Mouse (Mus musculus) midbrain, embryonic 16.5 days (tissue): Measurements from ENCODE around the gene Slc22a5. TPM values are rescaled to one million over a fixed set of nuclear protein-coding genes. Genes with fewer than 3 reads are reported as not detected.

Experiments
- ATAC-seq: fragments of 200-750 bp; cut with Nextera tagmentation; 2 replicates; pipeline ENCODE4 v1.8.0; 2017; ENCODE audit warnings: moderate TSS enrichment
- H3K27ac ChIP-seq: fragments of 300-500 bp; sonication (generic); 2 replicates; pipeline ENCODE4 v1.5.1; 2014; ENCODE audit warnings: mild to moderate bottlenecking, low read length, mixed read lengths
- H3K27me3 ChIP-seq: fragments of 300-500 bp; sonication (generic); 2 replicates; pipeline ENCODE4 v1.6.1; 2014; ENCODE audit warnings: low read depth, low read length, mixed read lengths; ENCODE audit not compliant: control insufficient read depth, insufficient read depth
- H3K36me3 ChIP-seq: fragments of 300-500 bp; sonication (generic); 2 replicates; pipeline ENCODE4 v1.6.1; 2014; ENCODE audit warnings: mild to moderate bottlenecking, low read length, moderate library complexity, mixed read lengths; ENCODE audit not compliant: control insufficient read depth, insufficient read depth
- H3K4me1 ChIP-seq: fragments of 300-500 bp; sonication (generic); 2 replicates; pipeline ENCODE4 v1.6.1; 2014; ENCODE audit warnings: mild to moderate bottlenecking, low read length, mixed read lengths; ENCODE audit not compliant: control insufficient read depth, insufficient read depth
- H3K4me2 ChIP-seq: fragments of 300-500 bp; sonication (generic); 2 replicates; pipeline ENCODE4 v1.6.1; 2014; ENCODE audit warnings: mild to moderate bottlenecking, low read length, mixed read lengths
- H3K4me3 ChIP-seq: fragments of 300-500 bp; sonication (generic); 2 replicates; pipeline ENCODE4 v1.5.1; 2014; ENCODE audit warnings: low read depth, mild to moderate bottlenecking, low read length, moderate library complexity, mixed read lengths
- H3K9ac ChIP-seq: fragments of 300-500 bp; sonication (generic); 2 replicates; pipeline ENCODE4 v1.6.1; 2014; ENCODE audit warnings: low read depth, low read length, mixed read lengths
- H3K9me3 ChIP-seq: fragments of 300-500 bp; sonication (generic); replicated peaks from 2 replicates; pipeline ENCODE4 v1.6.1; 2014; ENCODE audit warnings: mild to moderate bottlenecking, low read length, mixed read lengths; ENCODE audit not compliant: control insufficient read depth, poor library complexity, severe bottlenecking
- WGBS: fragments of 180-500 bp; shearing (Covaris S2); extraction: QIAGEN DNeasy Blood & Tissue Kit; methylation state at CpG from one replicate; pipeline ENCODE4 v1.1.7; 2014; 5-methylcytosine and 5-hydroxymethylcytosine counted together
- polyA plus RNA-seq: library from polyadenylated mRNA; unstranded; fragments of >200 nt; fragmentation: Nextera tagmentation; extraction: Ambion mirVana; gene quantifications from 2 replicates; pipeline ENCODE4 v1.2.1, GENCODE M21; 2015

Gene Slc22a5
- polyA plus RNA-seq, 1 experiment from 2014 or later = 11.0 TPM

DNA sequence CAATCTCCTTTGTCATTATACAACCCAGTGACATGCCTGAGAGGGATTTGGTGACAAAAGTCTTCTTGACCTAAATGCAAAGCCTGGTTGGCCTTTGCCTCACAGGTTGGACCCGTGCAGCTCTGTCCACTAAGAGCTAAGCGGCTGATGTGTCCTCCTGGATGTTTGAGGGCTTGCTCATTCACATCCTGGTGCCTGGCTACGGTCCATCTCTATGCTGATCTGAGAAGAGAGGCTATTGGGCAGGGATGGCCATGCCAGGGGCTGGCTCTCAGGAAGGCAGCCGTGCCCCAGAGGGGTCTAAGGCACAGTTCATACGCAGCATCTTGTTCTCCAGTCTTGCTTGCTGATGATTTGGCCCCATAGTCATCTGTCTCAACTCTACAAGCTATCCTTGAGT lies 53.7 kb downstream of the Slc22a5 start:
- Histone ChIP-seq H3K9ac (no peak overlapping the region), H3K4me2 (no peak overlapping the region), H3K36me3 (no peaks in the 10 kb centered on the region), H3K27ac (no peak overlapping the region), H3K9me3 (no peaks in the 10 kb centered on the region), H3K4me3 (no peak overlapping the region), H3K27me3 (no peaks in the 10 kb centered on the region), H3K4me1 (no peaks in the 10 kb centered on the region)
- ATAC-seq = no peak
- WGBS = 96% methylated on average over 5 of the region's 5 CpGs

- WGBS = 86% methylated on average over 4 of the region's 4 CpGs
- Histone ChIP-seq H3K4me1 (no peaks in the 10 kb centered on the region), H3K27ac (no peak overlapping the region), H3K4me3 (no peak overlapping the region), H3K27me3 (no peaks in the 10 kb centered on the region), H3K9me3 (no peaks in the 10 kb centered on the region), H3K36me3 (no peaks in the 10 kb centered on the region), H3K9ac (no peak overlapping the region), H3K4me2 (no peak overlapping the region)
- ATAC-seq = no peak
Observed at GRCm38 (mm10) chr11:53835379-53836010, 56.0 kb downstream of the Slc22a5 start.

GRCm38 (mm10) chr11:53825409-53825808 lies 66.1 kb downstream of the Slc22a5 start:
- Histone ChIP-seq H3K4me2 (no peak overlapping the region), H3K9me3 (no peaks in the 10 kb centered on the region), H3K9ac (no peak overlapping the region), H3K4me3 (no peak overlapping the region), H3K27ac (no peak overlapping the region), H3K4me1 (no peaks in the 10 kb centered on the region), H3K27me3 (no peaks in the 10 kb centered on the region), H3K36me3 (no peaks in the 10 kb centered on the region)
- no peak for ATAC-seq
- WGBS = 81% methylated on average over 4 of the region's 4 CpGs

DNA sequence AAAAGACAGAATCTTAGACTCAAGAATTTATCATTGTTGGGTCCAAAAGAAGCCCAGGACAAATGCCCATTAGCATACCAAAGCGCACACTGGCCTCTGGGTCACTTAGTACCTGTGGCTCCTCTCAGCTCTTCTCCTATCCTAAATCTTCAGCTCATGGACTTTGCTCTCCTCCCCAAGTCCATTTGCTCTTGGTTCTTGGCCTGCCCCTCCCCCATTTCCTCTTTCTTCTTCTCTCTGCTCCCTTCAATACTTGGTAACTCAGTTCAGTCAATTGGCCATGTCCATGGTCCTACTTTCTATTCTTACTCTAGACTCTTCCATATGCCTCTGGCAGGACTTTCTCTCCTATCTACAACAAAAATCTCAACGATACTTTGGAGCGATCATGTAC lies 69.5 kb downstream of the Slc22a5 start:
- Histone ChIP-seq H3K9ac (no peak overlapping the region), H3K4me3 (no peak overlapping the region), H3K9me3 (no peaks in the 10 kb centered on the region), H3K27ac (no peak overlapping the region), H3K27me3 (no peaks in the 10 kb centered on the region), H3K4me2 (no peak overlapping the region), H3K4me1 (no peaks in the 10 kb centered on the region), H3K36me3 (no peaks in the 10 kb centered on the region)
- 96% methylated on average over 3 of the region's 3 CpGs for WGBS
- no peak for ATAC-seq

GRCm38 (mm10) chr11:53821230-53821944 lies 70.1 kb downstream of the Slc22a5 start:
- 85% methylated on average over 11 of the region's 11 CpGs for WGBS
- no peak overlapping the region for H3K4me2 ChIP-seq
- ATAC-seq = no peak
- H3K36me3 ChIP-seq = no peaks in the 10 kb centered on the region
- no peaks in the 10 kb centered on the region for H3K4me1 ChIP-seq
- no peaks in the 10 kb centered on the region for H3K27me3 ChIP-seq
- H3K4me3 ChIP-seq = no peak overlapping the region
- H3K27ac ChIP-seq = no peak overlapping the region
- no peaks in the 10 kb centered on the region for H3K9me3 ChIP-seq
- H3K9ac ChIP-seq = no peak overlapping the region

DNA sequence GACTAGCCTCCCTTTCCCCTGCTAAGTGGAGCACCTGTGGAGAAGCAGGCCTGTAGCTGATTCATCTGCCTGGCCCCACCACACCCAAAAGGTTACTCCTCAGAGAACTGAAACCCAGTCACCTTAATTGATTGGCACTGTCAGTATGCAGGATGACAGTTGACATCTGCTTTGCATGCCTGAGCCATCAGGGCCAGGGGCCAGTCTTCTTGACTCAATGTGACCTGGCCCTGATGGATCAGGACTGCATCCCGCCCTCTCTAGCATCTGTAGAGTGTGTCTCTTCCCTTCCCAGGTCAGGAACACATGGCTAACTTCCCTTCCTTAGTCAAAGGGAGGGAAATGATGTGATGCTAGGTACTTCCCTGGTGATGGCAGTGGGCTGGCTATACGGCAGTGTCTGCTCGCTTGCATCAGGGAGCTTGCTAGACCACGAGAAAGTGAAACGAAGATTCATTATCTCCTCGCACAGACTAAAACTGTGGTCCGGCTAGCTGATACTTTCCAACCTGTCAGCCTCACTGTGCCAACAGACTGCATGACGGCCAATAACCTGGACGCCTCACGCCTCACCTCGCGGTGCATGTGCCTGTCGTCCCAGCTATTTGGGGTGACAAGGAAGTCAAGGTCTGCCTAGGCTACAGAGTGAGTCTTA lies 70.8 kb downstream of the Slc22a5 start:
- no peak overlapping the region for H3K4me3 ChIP-seq
- H3K27me3 ChIP-seq = no peaks in the 10 kb centered on the region
- H3K9ac ChIP-seq = no peak overlapping the region
- 93% methylated on average over 13 of the region's 13 CpGs for WGBS
- no peak overlapping the region for H3K4me2 ChIP-seq
- H3K4me1 ChIP-seq = no peaks in the 10 kb centered on the region
- no peaks in the 10 kb centered on the region for H3K36me3 ChIP-seq
- no peak for ATAC-seq
- H3K27ac ChIP-seq = no peak overlapping the region
- H3K9me3 ChIP-seq = no peaks in the 10 kb centered on the region

- no peaks in the 10 kb centered on the region for H3K9me3 ChIP-seq
- no peaks in the 10 kb centered on the region for H3K36me3 ChIP-seq
- no peaks in the 10 kb centered on the region for H3K27me3 ChIP-seq
- 91% methylated on average over 6 of the region's 6 CpGs for WGBS
- no peak overlapping the region for H3K4me2 ChIP-seq
- no peak overlapping the region for H3K27ac ChIP-seq
- no peak overlapping the region for H3K4me3 ChIP-seq
- no peak overlapping the region for H3K9ac ChIP-seq
- H3K4me1 ChIP-seq = no peaks in the 10 kb centered on the region
- ATAC-seq = no peak
Observed at GRCm38 (mm10) chr11:53819511-53819910, 71.9 kb downstream of the Slc22a5 start.

- no peak overlapping the region for H3K27ac ChIP-seq
- no peak overlapping the region for H3K4me3 ChIP-seq
- no peaks in the 10 kb centered on the region for H3K27me3 ChIP-seq
- no peak for ATAC-seq
- H3K4me2 ChIP-seq = no peak overlapping the region
- no peaks in the 10 kb centered on the region for H3K9me3 ChIP-seq
- H3K36me3 ChIP-seq = no peaks in the 10 kb centered on the region
- no peak overlapping the region for H3K9ac ChIP-seq
- no peaks in the 10 kb centered on the region for H3K4me1 ChIP-seq
- WGBS = 59% methylated on average over 6 of the region's 6 CpGs
Observed at GRCm38 (mm10) chr11:53818794-53819193, 72.7 kb downstream of the Slc22a5 start.

DNA sequence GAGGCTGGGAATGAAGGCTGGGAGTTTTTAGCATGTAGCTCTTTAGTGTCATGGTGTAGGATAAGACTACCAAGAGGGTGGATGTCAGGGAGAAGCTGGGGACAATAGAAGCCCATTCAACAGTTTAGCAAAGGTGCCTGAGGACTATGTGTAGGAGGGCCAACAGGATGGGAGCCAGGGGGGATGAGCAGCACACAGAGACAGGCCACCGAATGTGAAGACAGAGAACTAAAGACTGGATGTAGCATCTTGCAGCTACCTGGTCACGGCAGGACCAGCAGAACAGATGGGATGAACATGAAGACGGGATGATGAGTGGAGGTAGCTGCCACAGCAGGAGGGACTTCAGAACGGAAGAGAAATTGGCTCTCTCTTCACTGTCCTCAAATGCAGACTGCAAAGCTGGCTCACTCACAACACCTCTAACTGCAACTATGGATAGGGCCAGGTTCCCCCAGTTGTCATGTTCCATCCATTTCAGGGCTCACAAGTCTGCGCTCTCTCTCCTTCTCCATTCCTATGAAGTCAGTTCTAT lies 74.6 kb downstream of the Slc22a5 start:
- Histone ChIP-seq H3K4me2 (no peak overlapping the region), H3K27me3 (no peaks in the 10 kb centered on the region), H3K4me1 (no peaks in the 10 kb centered on the region), H3K4me3 (no peak overlapping the region), H3K9ac (no peak overlapping the region), H3K36me3 (no peaks in the 10 kb centered on the region), H3K9me3 (no peaks in the 10 kb centered on the region), H3K27ac (no peak overlapping the region)
- 94% methylated on average over 5 of the region's 5 CpGs for WGBS
- ATAC-seq = no peak
